Mouse (Mus musculus) embryonic facial prominence, embryonic 12.5 days (tissue): ENCODE data around the gene Flt1. TPM values are rescaled to one million over a fixed set of nuclear protein-coding genes. Genes with fewer than 3 reads are reported as not detected.

Experiments
- ATAC-seq: fragments of 200-750 bp; cut with Nextera tagmentation; 2 replicates; pipeline ENCODE4 v1.8.0; 2017; ENCODE audit not compliant: insufficient number of reproducible peaks, insufficient read depth, low FRiP score, low TSS enrichment
- H3K27ac ChIP-seq: fragments of 300-500 bp; sonication (generic); 2 replicates; pipeline ENCODE4 v1.5.1; 2016; ENCODE audit warnings: mild to moderate bottlenecking
- H3K27me3 ChIP-seq: fragments of 300-500 bp; sonication (generic); 2 replicates; pipeline ENCODE4 v1.6.1; 2016; ENCODE audit warnings: mild to moderate bottlenecking, moderate library complexity
- H3K36me3 ChIP-seq: fragments of 300-500 bp; sonication (generic); 2 replicates; pipeline ENCODE4 v1.6.1; 2016; ENCODE audit warnings: mild to moderate bottlenecking
- H3K4me1 ChIP-seq: fragments of 300-500 bp; sonication (generic); 2 replicates; pipeline ENCODE4 v1.6.1; 2016
- H3K4me2 ChIP-seq: fragments of 300-500 bp; sonication (generic); replicated peaks from 2 replicates; pipeline ENCODE4 v1.6.1; 2016; ENCODE audit warnings: mild to moderate bottlenecking, moderate library complexity
- H3K4me3 ChIP-seq: fragments of 300-500 bp; sonication (generic); 2 replicates; pipeline ENCODE4 v1.5.1; 2016; ENCODE audit warnings: mild to moderate bottlenecking
- H3K9ac ChIP-seq: fragments of 300-500 bp; sonication (generic); 2 replicates; pipeline ENCODE4 v1.6.1; 2016; ENCODE audit warnings: mild to moderate bottlenecking, moderate library complexity
- H3K9me3 ChIP-seq: fragments of 300-500 bp; sonication (generic); 2 replicates; pipeline ENCODE4 v1.6.1; 2016; ENCODE audit warnings: mild to moderate bottlenecking, moderate library complexity
- WGBS: fragments of 180-500 bp; shearing (Covaris S2); methylation state at CpG from one replicate; pipeline ENCODE4 v1.1.7; 2016; 5-methylcytosine and 5-hydroxymethylcytosine counted together
- polyA plus RNA-seq: library from polyadenylated mRNA; unstranded; fragments of >200 nt; fragmentation: Nextera tagmentation; extraction: Ambion mirVana; gene quantifications from 2 replicates; pipeline ENCODE4 v1.2.1, GENCODE M21; 2016

The Flt1 gene
- polyA plus RNA-seq, 1 experiment from 2014 or later, result 12.7 TPM

GRCm38 (mm10) chr5:147527006-147527405 is 198.8 kb downstream of the Flt1 start:
- WGBS, result 87% methylated on average over 6 of the region's 6 CpGs

More at GRCm38 (mm10) chr5:147527006-147527405, 198.8 kb downstream of the Flt1 start:
- H3K27me3 ChIP-seq, result no peaks in the 10 kb centered on the region
- no peak overlapping the region for H3K4me3 ChIP-seq
- H3K27ac ChIP-seq, result no peak overlapping the region
- ATAC-seq, result no peak
- no peaks in the 10 kb centered on the region for H3K4me1 ChIP-seq
- H3K9ac ChIP-seq, result no peak overlapping the region
- H3K4me2 ChIP-seq, result no peak overlapping the region
- peaks cover 33% of the 10 kb centered on the region for H3K36me3 ChIP-seq
- no peaks in the 10 kb centered on the region for H3K9me3 ChIP-seq

Other genes with a start within 250 kb of the Flt1 start
- 451 and 487 TPM in 2 replicates for gene Pomp, start 134.4 kb upstream of the Flt1 start, polyA plus RNA-seq
- 2.0 and 2.3 TPM in 2 replicates for gene Slc46a3, start 168.8 kb upstream of the Flt1 start, polyA plus RNA-seq
- gene Mtus2, start 231.3 kb upstream of the Flt1 start, polyA plus RNA-seq, result 10.5 and 11.0 TPM in 2 replicates